Comparison of ENCODE assay signal across 12 mouse cellular contexts in genomic region chr4:149150256-149150655, GRCm38 (mm10). TPM values are rescaled to one million over a fixed set of nuclear protein-coding genes. Genes with fewer than 3 reads are reported as not detected.
DNase-seq lines count a peak whose midpoint lies in the region; ATAC-seq and TF ChIP-seq lines count a peak whose summit lies in the region.
"Had no signal": no experiment of that assay in that cellular context is flagged by ENCODE, and none has a peak within 500 bp of the region (broad histone marks: within the 10 kb centered on the region; RNA-seq: fewer than 3 reads in every experiment).

No protein-coding gene starts in this region.

- TF ChIP-seq POLR2A in bone marrow, adult 2 months (IDR thresholded peaks at IDR 0.05; ENCODE audit: borderline replicate concordance, control insufficient read depth, low read depth, low read length) = no peak

- no peak for TF ChIP-seq CTCF in bone marrow, adult 2 months (IDR thresholded peaks at IDR 0.05; ENCODE audit: control insufficient read depth, insufficient read depth, low read length)

- H3K9ac ChIP-seq in hindbrain, embryonic 12.5 days = 0 out of 2 replicates have a peak overlapping the region, but pooled peaks have one; percentile 8
- H3K9ac ChIP-seq in hindbrain, embryonic 14.5 days = no peak overlapping the region
- H3K9ac ChIP-seq in forebrain, embryonic 12.5 days = no peak overlapping the region
- no peak overlapping the region for H3K9ac ChIP-seq in intestine, embryonic 15.5 days
- H3K9ac ChIP-seq: forebrain, postnatal 0 days had no signal

- 0 out of 2 replicates have a peak, but pooled peaks have one; percentile 22 for ATAC-seq in hindbrain, embryonic 12.5 days (ENCODE audit: low FRiP score)
- ATAC-seq in hindbrain, embryonic 14.5 days (ENCODE audit: low FRiP score) = no peak
- ATAC-seq in forebrain, embryonic 12.5 days (ENCODE audit: low FRiP score) = no peak
- ATAC-seq in intestine, embryonic 15.5 days = no peak
- ATAC-seq: forebrain, postnatal 0 days had no signal

- no peaks in the 10 kb centered on the region for H3K27me3 ChIP-seq in hindbrain, embryonic 12.5 days
- H3K27me3 ChIP-seq in hindbrain, embryonic 14.5 days (ENCODE audit: control insufficient read depth, insufficient read depth, low read length) = no peaks in the 10 kb centered on the region
- no peaks in the 10 kb centered on the region for H3K27me3 ChIP-seq in forebrain, embryonic 12.5 days
- no peaks in the 10 kb centered on the region for H3K27me3 ChIP-seq in intestine, embryonic 15.5 days (replicated peaks)

- DNase-seq in hindbrain, embryonic 14.5 days (ENCODE audit: low spot score) = no peak
- peak; percentile 41 for DNase-seq in lung, postnatal 36 days
- DNase-seq in lung, postnatal 10 days = no peak
- peak; percentile 66 for DNase-seq in skeletal muscle tissue, adult 2 months (ENCODE audit: low read depth, low spot score)
- DNase-seq: cerebellum, postnatal 10 days; forebrain, postnatal 0 days; layer of hippocampus, postnatal 36 days had no signal

- no peaks in the 10 kb centered on the region for H3K9me3 ChIP-seq in hindbrain, embryonic 12.5 days (replicated peaks)
- no peaks in the 10 kb centered on the region for H3K9me3 ChIP-seq in hindbrain, embryonic 14.5 days (ENCODE audit: control insufficient read depth, low read length)
- peaks cover 4% of the 10 kb centered on the region; the same call in 1 of the 2 replicates for H3K9me3 ChIP-seq in forebrain, embryonic 12.5 days
- no peaks in the 10 kb centered on the region for H3K9me3 ChIP-seq in intestine, embryonic 15.5 days
- H3K9me3 ChIP-seq: limb, embryonic 10.5 days had no signal

- H3K4me2 ChIP-seq in hindbrain, embryonic 12.5 days (replicated peaks) = no peak overlapping the region
- H3K4me2 ChIP-seq in hindbrain, embryonic 14.5 days (replicated peaks) = no peak overlapping the region
- H3K4me2 ChIP-seq in forebrain, embryonic 12.5 days = no peak overlapping the region
- no peak overlapping the region for H3K4me2 ChIP-seq in intestine, embryonic 15.5 days (replicated peaks)

- peak overlapping the region; percentile 23; the same call in 1 of the 2 replicates for H3K27ac ChIP-seq in hindbrain, embryonic 12.5 days
- H3K27ac ChIP-seq in hindbrain, embryonic 14.5 days = no peak overlapping the region
- H3K27ac ChIP-seq in bone marrow, adult 2 months (ENCODE audit: control insufficient read depth, insufficient read depth, low read depth, low read length, poor library complexity) = peak overlapping the region; percentile 35; the same call in 1 of the 2 replicates
- H3K27ac ChIP-seq in forebrain, embryonic 12.5 days = no peak overlapping the region
- H3K27ac ChIP-seq in intestine, embryonic 15.5 days = no peak overlapping the region
- H3K27ac ChIP-seq: limb, embryonic 10.5 days had no signal

- H3K4me3 ChIP-seq in hindbrain, embryonic 12.5 days = no peak overlapping the region
- H3K4me3 ChIP-seq in hindbrain, embryonic 14.5 days (replicated peaks; ENCODE audit: low read length) = no peak overlapping the region
- no peak overlapping the region for H3K4me3 ChIP-seq in bone marrow, adult 2 months (replicated peaks; ENCODE audit: control insufficient read depth, low read depth, low read length)
- no peak overlapping the region for H3K4me3 ChIP-seq in forebrain, embryonic 12.5 days (replicated peaks)
- H3K4me3 ChIP-seq in intestine, embryonic 15.5 days (replicated peaks) = no peak overlapping the region
- H3K4me3 ChIP-seq: limb, embryonic 10.5 days had no signal

- H3K36me3 ChIP-seq in hindbrain, embryonic 12.5 days = peaks cover 63% of the 10 kb centered on the region
- H3K36me3 ChIP-seq in hindbrain, embryonic 14.5 days (replicated peaks; ENCODE audit: control insufficient read depth, insufficient read depth) = peaks cover 63% of the 10 kb centered on the region
- peaks cover 58% of the 10 kb centered on the region for H3K36me3 ChIP-seq in forebrain, embryonic 12.5 days (replicated peaks)
- H3K36me3 ChIP-seq in intestine, embryonic 15.5 days = peaks cover 50% of the 10 kb centered on the region

- 78% methylated on average over 11 of the region's 11 CpGs for WGBS in hindbrain, embryonic 12.5 days
- WGBS in hindbrain, embryonic 14.5 days = 80% methylated on average over 11 of the region's 11 CpGs
- WGBS in bone marrow, adult 2 months = 80% methylated on average over 11 of the region's 11 CpGs
- WGBS in forebrain, embryonic 12.5 days = 91% methylated on average over 11 of the region's 11 CpGs
- WGBS in intestine, embryonic 15.5 days = 83% methylated on average over 11 of the region's 11 CpGs

- 0 out of 2 replicates have a peak, but pooled peaks cover 3% of the 10 kb centered on the region for H3K4me1 ChIP-seq in hindbrain, embryonic 12.5 days
- H3K4me1 ChIP-seq in hindbrain, embryonic 14.5 days (replicated peaks; ENCODE audit: control insufficient read depth, insufficient read depth, low read length) = no peaks in the 10 kb centered on the region
- H3K4me1 ChIP-seq in bone marrow, adult 2 months (ENCODE audit: control insufficient read depth, insufficient read depth, low read length) = peaks cover 5% of the 10 kb centered on the region; the same call in 1 of the 2 replicates
- H3K4me1 ChIP-seq in forebrain, embryonic 12.5 days = peaks cover 5% of the 10 kb centered on the region; the same call in 1 of the 2 replicates
- peaks cover 6% of the 10 kb centered on the region; the same call in 1 of the 2 replicates for H3K4me1 ChIP-seq in intestine, embryonic 15.5 days (replicated peaks)

RNA-seq across cellular contexts. Expression of gene Cenps, which starts 12.8 kb away (rescaled TPM):
- 32.4 and 32.9 TPM in 2 replicates for polyA plus RNA-seq in hindbrain, embryonic 12.5 days (2016; fragmentation: Nextera tagmentation; extraction: Ambion mirVana)
- polyA plus RNA-seq in hindbrain, embryonic 14.5 days (2014; fragmentation: Nextera tagmentation; extraction: Ambion mirVana) = 16.9 and 18.7 TPM in 2 replicates
- polyA plus RNA-seq in bone marrow, adult 2 months (2011; ENCODE audit: insufficient read depth, insufficient read length, low replicate concordance, missing spikeins) = 37.7 and 47.8 TPM in 2 replicates
- polyA plus RNA-seq in forebrain, embryonic 12.5 days (2016; fragmentation: Nextera tagmentation; extraction: Ambion mirVana) = 49.7 and 51.1 TPM in 2 replicates
- 21.0 and 23.8 TPM in 2 replicates for polyA plus RNA-seq in intestine, embryonic 15.5 days (2015; fragmentation: Nextera tagmentation; extraction: Ambion mirVana)

RNA-seq across cellular contexts. Expression of gene Pgd, which starts 16.3 kb away (rescaled TPM):
- 116 and 123 TPM in 2 replicates for polyA plus RNA-seq in hindbrain, embryonic 12.5 days (2016; fragmentation: Nextera tagmentation; extraction: Ambion mirVana)
- 46.4 TPM in 2 replicates for polyA plus RNA-seq in hindbrain, embryonic 14.5 days (2014; fragmentation: Nextera tagmentation; extraction: Ambion mirVana)
- 68.6 and 170 TPM in 2 replicates for polyA plus RNA-seq in bone marrow, adult 2 months (2011; ENCODE audit: insufficient read depth, insufficient read length, low replicate concordance, missing spikeins)
- polyA plus RNA-seq in forebrain, embryonic 12.5 days (2016; fragmentation: Nextera tagmentation; extraction: Ambion mirVana) = 110 and 118 TPM in 2 replicates
- 195 and 210 TPM in 2 replicates for polyA plus RNA-seq in intestine, embryonic 15.5 days (2015; fragmentation: Nextera tagmentation; extraction: Ambion mirVana)

RNA-seq across cellular contexts. Expression of gene Cort, which starts 23.7 kb away (rescaled TPM):
- 0.34 and 0.36 TPM in 2 replicates for polyA plus RNA-seq in hindbrain, embryonic 12.5 days (2016; fragmentation: Nextera tagmentation; extraction: Ambion mirVana)
- 0.41 and 0.99 TPM in 2 replicates for polyA plus RNA-seq in hindbrain, embryonic 14.5 days (2014; fragmentation: Nextera tagmentation; extraction: Ambion mirVana)
- polyA plus RNA-seq in bone marrow, adult 2 months (2011; ENCODE audit: insufficient read depth, insufficient read length, low replicate concordance, missing spikeins) = 1.5 TPM in 1 of 2 replicates, not detected in the other
- 0.60 TPM in 1 of 2 replicates, not detected in the other for polyA plus RNA-seq in forebrain, embryonic 12.5 days (2016; fragmentation: Nextera tagmentation; extraction: Ambion mirVana)
- polyA plus RNA-seq in intestine, embryonic 15.5 days (2015; fragmentation: Nextera tagmentation; extraction: Ambion mirVana) = not detected in 2 replicates

RNA-seq across cellular contexts. Expression of gene Dffa, which starts 46.3 kb away (rescaled TPM):
- 30.2 and 30.6 TPM in 2 replicates for polyA plus RNA-seq in hindbrain, embryonic 12.5 days (2016; fragmentation: Nextera tagmentation; extraction: Ambion mirVana)
- 20.1 and 20.8 TPM in 2 replicates for polyA plus RNA-seq in hindbrain, embryonic 14.5 days (2014; fragmentation: Nextera tagmentation; extraction: Ambion mirVana)
- 5.5 and 12.4 TPM in 2 replicates for polyA plus RNA-seq in bone marrow, adult 2 months (2011; ENCODE audit: insufficient read depth, insufficient read length, low replicate concordance, missing spikeins)
- 24.2 and 26.4 TPM in 2 replicates for polyA plus RNA-seq in forebrain, embryonic 12.5 days (2016; fragmentation: Nextera tagmentation; extraction: Ambion mirVana)
- 44.9 and 48.3 TPM in 2 replicates for polyA plus RNA-seq in intestine, embryonic 15.5 days (2015; fragmentation: Nextera tagmentation; extraction: Ambion mirVana)

RNA-seq across cellular contexts. Expression of gene Pex14, which starts 50.6 kb away (rescaled TPM):
- 49.4 and 55.5 TPM in 2 replicates for polyA plus RNA-seq in hindbrain, embryonic 12.5 days (2016; fragmentation: Nextera tagmentation; extraction: Ambion mirVana)
- polyA plus RNA-seq in hindbrain, embryonic 14.5 days (2014; fragmentation: Nextera tagmentation; extraction: Ambion mirVana) = 46.7 and 47.0 TPM in 2 replicates
- 5.6 and 12.4 TPM in 2 replicates for polyA plus RNA-seq in bone marrow, adult 2 months (2011; ENCODE audit: insufficient read depth, insufficient read length, low replicate concordance, missing spikeins)
- 46.3 and 49.2 TPM in 2 replicates for polyA plus RNA-seq in forebrain, embryonic 12.5 days (2016; fragmentation: Nextera tagmentation; extraction: Ambion mirVana)
- 52.1 and 54.8 TPM in 2 replicates for polyA plus RNA-seq in intestine, embryonic 15.5 days (2015; fragmentation: Nextera tagmentation; extraction: Ambion mirVana)

Comparison
In these comparisons a context has a peak if more than half of its experiments do, and no peak if none do; other contexts are left out.
1. H3K27ac ChIP-seq: peak in hindbrain, embryonic 12.5 days (single experiment) and bone marrow, adult 2 months (single experiment); none in hindbrain, embryonic 14.5 days (single experiment), forebrain, embryonic 12.5 days (single experiment) and intestine, embryonic 15.5 days (single experiment).
2. DNase-seq: peak in lung, postnatal 36 days (single experiment) and skeletal muscle tissue, adult 2 months (single experiment); none in hindbrain, embryonic 14.5 days (single experiment) and lung, postnatal 10 days (single experiment).